Mouse (Mus musculus) right cerebral cortex, postnatal 25 days (tissue): Measurements from ENCODE around the gene Cope.

ENCODE experiments used
- DNase-seq: peaks from one replicate; pipeline ENCODE4 v3.0.0; 2022

Cope gene

DNA sequence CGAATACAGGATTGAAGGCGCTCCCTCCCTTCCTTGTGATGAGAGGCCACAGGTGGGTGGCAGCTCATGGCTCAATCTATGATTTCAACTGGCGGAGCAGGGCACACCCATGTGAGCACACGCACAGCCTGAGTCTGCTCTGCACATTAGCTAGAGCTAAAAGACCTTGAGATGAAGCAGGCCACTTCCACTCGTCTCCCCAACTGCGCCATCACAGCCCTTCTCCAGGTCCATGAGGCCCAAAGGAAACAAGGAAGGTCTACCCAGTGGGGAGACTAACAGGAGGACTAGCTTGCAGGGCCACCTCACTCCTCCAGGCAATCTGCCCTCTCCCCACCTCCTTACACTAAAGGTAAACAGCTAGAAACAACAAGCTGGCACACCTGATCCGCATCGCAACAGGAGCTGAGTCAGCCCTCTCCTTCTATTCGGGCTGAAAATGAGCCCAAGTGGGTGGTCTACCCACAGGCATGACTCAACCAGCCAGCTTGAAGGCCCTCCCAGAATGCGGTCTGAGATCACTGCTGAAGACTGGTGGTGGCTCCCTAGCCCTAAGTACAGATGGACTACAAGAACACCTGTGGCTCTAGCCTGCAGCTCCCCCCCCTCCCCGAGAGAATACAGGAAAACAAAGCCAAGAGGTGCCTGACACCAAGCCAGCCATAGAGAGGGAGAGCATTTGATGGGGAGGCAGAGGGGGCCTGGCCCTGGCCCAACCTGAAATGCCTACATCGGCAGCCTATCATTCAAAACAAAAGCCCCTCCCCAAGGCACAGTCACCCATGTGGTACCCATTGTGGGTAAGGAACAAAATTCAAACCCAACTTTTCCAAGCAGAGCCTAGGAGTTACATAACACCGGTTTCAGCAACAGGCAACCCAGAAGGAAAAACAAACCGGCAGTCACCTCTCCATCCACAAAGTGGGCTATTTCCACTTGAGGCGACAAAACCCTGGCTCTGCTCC, 49.0 kb downstream of the Cope start:
- peak; percentile 56 for DNase-seq

DNA sequence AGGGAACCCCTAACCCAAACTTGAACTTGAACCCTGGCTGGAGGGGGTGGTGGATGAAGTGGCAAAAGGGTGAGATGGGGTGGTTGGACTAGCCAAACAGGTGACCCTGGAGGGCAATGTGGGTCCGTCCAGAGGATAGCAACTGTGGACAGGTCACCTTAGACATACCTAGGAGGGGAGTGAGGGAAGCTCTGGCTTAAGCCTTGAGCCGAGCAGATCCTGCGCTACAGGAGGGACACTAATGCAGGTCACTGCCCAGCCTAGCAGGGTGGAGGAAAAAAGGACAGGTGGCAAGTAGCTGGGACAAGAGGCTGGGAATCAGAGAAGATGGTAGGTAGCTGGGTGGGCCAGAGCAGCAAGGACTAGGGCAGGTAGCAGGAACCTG, 49.7 kb downstream of the Cope start:
- no peak for DNase-seq

DNA sequence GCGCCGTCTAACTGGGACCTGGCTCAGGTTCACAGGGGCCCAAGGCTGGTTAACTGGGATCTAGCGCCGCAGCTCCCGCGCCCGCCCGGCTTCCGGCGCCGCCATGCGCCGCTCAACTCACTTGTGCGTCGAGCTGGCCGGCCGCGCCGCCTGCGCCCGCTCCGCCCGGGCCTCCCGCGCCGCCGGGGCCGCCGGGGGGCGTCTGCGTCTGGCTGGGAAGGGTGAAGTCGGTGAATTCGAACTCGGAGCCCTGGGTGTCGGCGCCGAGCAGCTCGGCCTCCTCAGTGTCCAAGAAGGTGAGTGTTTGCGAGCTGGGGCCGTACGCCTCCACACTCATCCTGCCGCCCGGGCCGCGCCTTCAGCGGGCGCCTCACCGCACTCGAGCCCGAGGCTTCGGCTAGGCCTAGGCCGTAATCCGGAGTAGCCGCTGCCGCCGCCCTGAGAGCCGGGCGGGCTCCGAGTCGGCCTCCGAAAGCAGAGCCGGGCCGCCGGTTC, 50.4 kb downstream of the Cope start:
- no peak for DNase-seq

DNA sequence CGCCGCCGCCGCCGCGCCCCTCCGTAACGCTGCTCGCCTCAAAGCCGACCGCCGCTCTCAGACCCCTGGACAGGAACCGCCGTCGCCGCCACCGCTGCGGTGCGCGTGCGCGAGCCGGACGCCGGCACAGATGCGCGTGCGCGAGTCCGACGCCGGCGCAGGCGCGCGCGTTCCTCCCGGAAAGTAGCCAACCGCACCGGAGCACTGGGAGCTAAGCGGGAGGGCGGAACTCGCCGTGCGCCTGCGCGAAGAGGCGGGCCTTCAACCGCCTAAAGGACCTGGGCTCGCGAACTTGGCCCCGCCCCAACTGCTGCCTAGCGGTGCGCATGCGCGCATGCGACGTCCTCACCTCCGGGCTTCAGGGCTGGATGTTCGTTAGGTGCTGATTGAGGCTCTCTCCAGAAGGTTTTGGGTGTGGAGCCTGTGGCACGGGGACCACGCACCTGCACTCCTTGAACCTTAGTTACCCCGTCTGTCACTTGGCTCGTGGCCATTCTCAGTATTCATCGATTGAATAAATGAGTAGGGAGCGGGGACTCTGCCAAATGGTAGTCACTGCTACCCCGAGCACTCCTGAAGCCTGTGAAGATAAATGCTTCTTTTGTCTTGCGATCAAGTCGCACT, 51.0 kb downstream of the Cope start, which contains the start of gene Upf1:
Gene Upf1, minus strand, starts transcription at position 85 of the 624 bp plus-strand sequence.
- DNase-seq, result peak; percentile 100

DNA sequence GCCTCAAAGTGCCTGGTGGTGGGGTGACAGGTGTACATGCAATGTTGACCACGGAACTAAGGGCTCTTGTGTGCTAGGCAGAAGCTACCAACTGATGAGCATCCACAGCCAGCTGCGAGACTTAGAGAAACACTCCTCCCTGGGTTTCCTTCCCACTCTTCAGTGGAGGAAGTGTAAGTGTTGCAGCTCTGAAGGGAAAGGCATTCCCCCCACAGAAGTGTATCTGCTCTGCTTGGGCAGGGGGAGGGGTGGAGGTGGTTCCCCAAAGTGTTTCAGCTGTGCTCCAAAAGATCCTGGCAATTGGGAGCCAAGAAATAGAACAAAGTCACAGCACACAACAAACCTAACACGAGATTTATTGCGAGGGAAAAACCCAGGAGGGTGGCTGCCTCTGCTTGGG, 51.7 kb downstream of the Cope start:
- no peak for DNase-seq

DNA sequence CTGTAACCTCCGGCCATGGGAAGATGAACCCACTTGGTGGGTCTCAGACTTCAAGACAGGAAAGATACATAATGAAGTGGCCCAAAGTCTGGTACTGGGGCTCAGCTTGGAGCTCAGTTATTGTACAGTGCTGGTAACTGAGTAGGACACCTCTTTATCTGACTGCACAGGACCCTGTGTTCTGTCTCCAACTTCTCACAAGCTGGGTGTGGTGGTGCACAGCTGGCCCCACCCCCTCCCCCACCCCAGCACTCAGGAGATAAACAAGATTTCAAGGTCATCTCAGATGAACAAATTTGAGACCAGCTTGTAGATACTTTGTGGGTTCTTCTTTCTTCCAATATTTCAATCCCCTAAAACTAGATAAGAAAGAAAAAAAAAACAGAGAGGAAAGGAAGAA, 53.8 kb downstream of the Cope start:
- DNase-seq, result no peak

DNA sequence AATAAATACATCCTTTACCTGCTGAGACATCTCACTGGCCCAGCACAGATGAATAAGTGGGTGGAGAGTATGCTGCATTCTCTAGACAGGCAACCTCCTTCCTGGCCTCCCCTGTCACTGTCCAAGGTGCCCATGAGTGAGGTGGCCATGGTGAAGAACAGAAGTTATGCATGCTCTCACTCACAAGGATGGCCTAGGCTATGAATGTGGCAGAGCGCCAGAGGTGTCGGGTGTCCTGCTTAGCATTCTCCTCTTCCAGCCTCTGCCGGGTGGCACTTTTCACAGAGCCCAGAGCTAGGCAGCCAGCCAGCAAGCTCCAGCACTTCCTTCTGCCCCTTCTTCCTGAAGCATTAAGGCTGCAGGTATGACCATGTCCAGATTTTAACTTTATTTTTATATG, 57.1 kb downstream of the Cope start:
- no peak for DNase-seq

DNA sequence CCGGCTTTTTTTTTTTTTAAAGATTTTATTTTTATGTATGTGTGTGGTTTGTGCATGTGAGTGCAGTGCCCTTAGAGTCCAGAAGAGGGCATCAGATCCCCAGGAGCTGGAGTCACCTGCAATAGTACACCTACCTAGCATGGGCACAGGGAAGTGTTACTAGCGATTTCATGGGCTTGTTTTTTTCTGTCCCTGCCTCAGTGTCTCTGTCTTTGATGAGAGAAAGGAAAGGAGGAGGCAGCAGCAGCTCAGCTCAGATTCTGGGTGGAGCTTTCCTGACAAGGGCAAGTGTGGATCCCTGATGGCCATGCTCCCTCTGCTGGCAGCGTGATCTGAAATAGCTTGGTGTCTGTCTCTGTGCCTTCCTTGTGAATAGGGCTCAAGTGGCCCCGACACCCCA, 58.5 kb downstream of the Cope start:
- no peak for DNase-seq

DNA sequence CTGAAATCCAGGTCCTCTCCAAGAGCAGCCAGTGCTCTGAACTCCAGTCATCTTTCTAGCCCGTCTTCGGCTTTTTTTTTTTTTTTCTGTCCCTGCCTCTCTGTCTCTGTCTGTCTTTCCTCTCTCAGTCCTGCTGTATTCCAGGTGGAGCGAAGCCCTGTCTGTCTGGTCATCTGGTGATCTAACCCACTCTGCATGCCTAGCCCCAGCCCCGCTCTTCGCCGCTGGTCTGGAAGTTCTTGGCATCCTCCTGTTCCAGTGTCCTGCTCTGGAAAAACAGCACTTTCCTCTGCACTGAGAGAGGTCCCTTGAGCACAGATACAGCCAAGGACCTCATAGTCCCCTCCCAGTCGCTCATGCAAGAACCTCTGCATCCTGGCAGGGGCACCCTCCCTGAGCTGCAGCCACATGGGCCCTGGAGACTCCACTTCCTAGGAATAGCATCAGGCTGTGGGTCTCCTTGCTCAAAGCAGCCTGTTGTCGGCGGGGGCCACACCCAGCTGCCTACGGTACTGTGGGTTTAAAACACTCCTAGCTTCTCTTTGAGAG, 59.2 kb downstream of the Cope start:
- DNase-seq, result no peak
